Mouse (Mus musculus) thymus, postnatal 0 days (tissue): ENCODE data around the gene Hnrnph1. TPM values are rescaled to one million over a fixed set of nuclear protein-coding genes. Genes with fewer than 3 reads are reported as not detected.

Source experiments
- DNase-seq: peaks from one replicate; pipeline ENCODE4 v3.0.0-alpha.2; 2015; ENCODE audit warnings: low spot score
- microRNA counts: library from miRNA; unstranded; fragments of <30 nt; microRNA quantifications from one replicate; lab custom pipeline; 2015
- microRNA-seq: library from miRNA; unstranded; fragments of <30 nt; microRNA quantifications from one replicate; pipeline ENCODE4, GENCODE M21; 2016; ENCODE audit warnings: borderline number of aligned reads
- polyA plus RNA-seq: library from polyadenylated mRNA; unstranded; fragments of >200 nt; fragmentation: Nextera tagmentation; extraction: Ambion mirVana; gene quantifications from 2 replicates; pipeline ENCODE4 v1.2.1, GENCODE M21; 2015

Gene Hnrnph1
- polyA plus RNA-seq, 1 experiment from 2014 or later, result 356 TPM

DNA sequence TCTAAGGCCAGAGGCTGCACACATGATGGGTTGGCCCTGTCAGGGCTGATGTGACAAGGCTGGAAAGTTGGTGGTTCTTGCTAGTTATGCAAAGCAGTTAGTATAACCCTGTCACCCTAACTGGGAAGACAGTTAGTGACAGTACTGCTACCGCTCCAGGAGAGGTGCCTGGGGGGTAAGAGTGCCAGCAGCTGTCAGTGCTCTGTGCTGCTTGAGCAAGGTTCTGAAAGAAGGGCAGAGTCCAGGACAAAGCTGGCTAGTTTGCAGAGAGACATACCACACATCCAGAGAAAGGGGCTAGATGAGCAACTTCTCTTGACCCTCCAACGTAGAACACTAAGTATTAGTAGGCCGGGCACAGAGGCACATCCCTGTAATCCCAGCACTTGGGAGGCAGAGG lies 25.7 kb downstream of the Hnrnph1 start:
- no peak for DNase-seq

DNA sequence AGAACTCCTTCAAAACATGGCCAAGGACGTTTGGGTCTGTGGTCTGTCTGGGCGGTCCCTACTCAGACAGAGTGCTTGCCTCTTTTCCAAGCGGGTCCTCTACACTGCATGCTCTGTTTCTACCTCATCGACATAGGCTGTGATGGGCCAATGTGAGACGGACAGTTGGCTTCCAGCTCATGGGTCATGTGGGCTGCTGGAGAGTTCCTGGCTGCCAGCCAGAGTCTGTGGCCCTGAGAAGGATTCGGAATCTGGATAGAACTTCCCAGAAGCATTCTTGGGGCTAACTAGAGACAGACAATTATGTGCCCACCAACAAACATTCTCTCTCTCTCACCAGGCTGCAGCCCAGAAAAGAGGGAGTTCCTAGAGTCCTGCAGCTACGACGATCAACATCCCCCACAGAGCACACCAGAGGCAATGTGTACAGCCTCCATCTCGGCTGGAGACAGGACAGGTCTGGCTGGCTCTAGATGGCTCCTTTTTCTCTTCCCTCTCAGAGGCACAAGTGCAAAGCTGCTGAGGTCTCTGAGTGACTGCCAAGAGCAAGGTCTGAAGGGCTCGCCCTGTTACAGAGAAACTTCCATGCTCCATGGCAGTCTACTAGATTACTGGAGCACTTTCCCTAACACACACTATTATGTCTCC lies 26.7 kb downstream of the Hnrnph1 start:
- DNase-seq, result no peak

DNA sequence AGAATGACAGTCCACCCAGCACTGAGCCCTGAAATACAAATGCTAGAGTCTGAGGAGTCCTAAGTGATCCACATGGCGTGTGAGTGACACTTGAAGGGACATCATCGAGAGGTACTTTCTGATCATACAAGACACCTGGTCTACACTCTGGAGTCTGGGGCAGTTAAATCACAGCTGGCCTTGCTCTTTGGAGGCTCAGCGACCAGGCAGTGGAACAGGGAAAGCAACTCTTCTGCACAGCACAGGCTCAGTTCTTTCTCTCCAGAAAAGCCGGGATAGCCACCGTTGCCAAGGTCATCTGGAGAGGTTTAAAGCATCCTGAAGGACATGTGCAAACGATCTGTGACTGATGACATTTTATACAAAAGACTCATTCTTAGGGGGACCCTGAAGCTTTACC lies 30.4 kb downstream of the Hnrnph1 start:
- DNase-seq, result no peak

DNA sequence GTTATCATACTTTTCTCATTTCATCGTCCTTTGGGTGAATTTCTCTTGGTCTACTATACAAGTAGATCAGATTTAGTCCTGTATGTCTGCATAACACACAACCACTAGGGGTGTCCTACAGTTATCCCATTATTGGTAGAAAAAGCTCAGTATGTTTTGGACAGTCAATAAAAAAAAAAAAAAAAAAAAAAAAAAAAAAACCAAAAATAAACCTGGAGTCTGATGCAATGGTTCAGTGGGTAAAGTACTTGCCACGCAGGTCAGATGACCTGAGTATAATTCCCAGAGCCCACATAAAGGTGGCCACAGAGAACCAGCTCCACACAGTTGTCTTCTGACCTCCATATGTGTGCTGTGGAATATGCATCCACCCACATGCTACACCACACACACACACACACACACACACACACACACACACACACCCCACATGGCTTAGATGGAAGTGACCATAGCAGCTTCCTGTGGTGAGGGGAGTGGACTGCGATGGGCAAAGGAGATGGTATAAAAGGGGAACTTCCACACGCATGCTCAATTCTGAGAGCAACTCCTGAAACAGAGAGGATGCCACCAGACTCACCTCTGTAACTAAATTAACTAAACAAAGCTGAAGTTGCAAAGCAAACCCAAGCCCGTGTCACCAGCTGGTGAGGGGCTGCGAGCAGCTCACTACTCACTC lies 38.9 kb downstream of the Hnrnph1 start:
- DNase-seq, result no peak

DNA sequence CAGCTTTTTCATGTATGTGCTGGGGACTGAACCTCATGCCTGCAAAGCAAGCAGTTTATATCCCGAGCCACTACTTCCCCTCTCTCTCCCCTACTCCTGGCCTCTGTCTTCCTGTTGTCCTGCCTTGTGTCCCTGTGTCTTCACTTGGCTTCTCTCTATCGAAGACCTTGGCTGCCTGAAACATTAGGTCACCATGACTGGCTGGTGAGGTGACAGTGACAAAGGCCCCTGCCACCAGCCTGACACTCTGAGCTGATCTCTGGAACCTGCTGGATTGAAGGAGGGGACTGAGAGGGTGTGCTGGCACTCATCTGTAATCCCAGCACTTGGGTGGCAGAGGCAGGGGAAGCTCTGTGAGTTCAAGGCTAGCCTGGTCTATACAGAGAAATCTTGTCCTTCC lies 41.1 kb downstream of the Hnrnph1 start:
- no peak for DNase-seq

DNA sequence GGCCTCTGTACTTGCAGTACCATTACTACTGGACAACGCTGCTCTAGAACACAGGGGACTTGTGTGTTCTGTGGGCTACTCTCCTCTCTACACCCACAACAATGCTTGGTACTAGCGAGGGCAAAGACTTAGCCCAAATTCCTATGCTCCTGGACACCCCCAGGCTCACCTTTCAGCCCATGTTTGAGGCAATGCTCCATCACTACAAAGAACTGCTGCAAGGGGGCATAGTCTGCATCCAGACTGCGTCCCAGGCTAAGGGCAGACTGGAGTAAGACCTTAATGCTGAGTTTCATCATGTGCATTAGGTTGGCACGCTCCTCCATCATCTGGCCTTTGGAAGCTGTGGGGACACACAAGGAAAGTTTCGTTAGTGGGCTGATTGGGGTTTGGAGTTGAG lies 44.7 kb downstream of the Hnrnph1 start:
- DNase-seq, result no peak

DNA sequence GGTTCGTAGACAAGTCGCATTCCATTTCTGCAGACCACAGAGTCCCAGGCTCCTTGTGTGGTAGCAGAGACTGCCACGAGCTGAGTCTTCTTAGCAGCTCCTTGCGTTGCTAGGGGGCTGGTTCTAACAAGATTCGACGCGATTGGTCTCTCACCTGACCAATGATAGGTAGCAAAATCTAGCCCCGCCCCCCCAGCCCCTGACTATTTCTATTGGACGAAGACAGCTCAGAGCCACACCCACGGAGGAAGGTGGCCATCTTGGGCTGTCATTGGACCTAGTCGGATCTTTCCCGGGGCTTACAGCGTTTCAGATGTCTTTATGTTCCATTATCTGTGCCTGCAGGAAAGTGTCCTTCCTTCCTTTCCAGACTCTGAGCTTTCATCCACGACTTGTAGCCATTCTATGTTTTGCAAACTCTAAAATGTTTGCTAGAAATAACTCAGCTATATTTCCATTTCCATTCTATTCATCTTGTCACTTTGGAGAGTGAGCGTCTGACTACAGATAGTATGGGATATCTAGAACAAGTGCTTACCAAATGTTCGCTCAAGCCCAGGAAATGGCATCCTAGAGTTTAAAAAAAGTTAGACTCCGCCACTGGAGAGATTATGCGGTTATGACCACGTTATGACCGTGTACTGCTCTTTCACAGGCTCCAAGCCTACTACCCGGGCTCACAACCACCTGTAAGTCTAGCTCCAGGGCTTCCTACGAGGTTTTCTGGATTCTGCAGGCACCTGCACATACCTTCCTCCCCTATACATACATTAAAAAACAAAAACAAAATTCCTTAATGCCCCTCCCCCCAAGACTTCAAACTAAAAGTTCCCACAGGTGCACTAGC lies 45.4 kb downstream of the Hnrnph1 start:
- DNase-seq, result peak; percentile 88

DNA sequence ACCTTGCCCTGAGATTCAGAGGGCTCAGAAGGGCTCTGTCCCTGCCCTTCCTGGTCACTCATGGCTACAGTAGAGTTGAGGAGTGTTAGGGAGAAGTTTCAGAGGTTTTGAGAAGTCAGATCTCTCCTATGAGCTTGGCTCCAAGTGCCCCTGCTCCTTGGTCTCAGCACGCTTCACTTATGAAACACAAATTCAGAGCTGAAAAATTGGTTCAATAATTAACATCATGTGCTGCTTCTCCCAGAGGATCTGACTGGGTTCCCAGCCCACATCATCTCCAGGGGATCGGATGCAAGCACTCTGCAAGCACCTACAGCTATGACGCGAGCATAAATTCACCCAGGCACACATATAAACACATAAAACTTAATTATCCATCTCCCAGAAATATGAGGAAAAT lies 49.3 kb downstream of the Hnrnph1 start:
- no peak for DNase-seq

DNA sequence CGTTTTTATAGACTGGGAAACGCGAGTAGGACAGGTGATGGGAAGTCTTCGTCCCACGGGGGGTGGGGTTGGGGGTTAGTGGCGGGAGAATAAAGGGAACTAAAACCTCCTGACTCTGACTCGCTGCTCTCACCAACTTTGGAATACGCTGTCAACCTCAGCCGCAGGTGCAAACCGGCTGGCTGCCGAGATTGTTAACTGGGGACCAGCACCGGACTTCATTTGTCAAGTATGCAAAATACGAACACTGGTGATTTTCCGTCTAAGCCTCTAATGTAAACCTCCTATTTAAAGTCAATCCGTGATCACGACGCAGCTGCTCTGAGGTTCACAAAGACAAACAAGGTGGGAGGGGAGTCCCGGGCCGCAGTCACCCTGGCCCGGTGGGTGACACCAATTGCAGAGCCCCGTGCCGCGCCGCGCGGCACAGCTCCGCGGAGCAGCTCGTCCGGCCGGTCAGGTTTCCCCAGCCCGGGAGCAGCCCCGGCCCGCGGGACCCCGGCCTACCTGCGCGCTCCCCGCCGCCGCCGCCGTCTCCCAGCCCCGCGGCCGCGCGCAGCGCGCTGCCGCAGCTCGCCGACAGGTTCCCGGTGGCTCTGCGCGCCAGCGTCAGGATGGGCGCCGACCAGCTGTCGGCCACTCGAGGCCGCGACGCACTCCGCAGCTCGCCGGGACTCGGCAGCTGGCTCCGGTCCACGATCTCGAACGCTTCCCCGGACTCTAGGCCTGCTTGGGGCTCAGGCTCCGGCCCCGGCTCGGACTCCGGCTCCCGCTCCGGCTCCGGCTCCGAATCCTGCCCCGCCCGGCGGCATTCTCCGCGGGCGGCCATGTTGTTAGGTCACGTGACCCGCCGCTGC lies 53.7 kb downstream of the Hnrnph1 start, which contains the start of gene Rufy1:
Rufy1 (minus strand) TSS at position 849 of the 857 bp plus-strand sequence.
- DNase-seq, result peak; percentile 84

DNA sequence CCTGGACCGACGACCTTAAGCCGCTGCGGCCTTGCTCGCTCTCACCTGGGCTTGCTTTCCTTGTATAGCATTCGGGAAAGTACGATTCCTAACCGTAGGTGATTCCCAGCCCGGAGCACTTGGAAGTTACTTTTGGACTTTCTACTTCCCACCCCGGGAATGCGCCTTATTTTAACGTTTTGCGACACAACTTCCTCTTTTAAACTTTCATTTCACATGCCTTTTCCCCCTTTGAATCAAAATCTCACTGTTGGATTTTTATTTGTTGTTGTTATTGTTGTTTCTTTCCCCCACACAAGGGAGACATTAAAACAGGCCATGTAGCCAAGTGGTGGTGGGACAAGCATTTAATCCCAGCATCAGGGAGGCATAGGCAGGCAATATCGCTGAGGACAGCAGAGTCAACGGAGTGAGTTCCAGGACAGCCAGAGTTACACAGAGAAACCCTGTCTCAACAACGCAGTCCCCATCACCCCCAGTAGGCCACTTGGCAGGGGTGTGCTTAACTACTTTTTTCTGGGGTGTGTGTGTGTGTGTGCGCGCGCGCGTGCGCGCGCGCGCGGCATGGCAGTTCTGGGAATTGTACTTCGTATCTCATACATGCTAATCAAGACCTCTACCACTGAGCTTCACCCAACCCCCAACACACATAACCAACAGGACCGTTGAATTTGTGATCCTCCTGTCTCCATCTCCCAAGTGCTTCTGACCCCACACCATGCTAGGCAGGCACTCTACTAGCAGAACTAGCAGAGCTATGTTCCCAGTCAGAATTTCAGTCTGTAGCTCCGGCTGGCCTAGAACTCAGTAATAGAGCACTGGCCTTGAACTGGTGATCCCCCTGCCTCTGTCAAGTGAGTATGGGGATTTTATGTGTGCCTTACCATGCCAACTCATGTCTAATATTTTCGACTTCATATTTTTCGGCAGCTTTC lies 54.6 kb downstream of the Hnrnph1 start:
- peak; percentile 47 for DNase-seq

DNA sequence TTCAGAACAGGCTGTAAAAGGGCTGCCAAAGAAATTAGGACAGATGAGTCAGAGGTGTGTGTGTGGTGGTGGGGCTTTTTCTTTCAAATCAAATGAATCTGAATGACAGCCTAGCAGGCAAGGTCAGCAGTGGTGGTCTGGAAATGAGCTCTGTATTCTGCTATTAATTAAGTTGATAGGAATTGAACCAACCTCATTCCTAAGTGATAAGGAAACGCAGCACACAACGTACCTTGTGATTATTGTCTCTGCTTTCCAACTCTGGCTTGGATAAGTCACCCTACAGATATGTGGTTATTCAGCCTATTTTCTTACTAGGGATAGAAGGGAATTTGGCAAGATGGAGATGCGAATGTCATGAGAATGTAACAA lies 55.3 kb downstream of the Hnrnph1 start:
- DNase-seq, result no peak

DNA sequence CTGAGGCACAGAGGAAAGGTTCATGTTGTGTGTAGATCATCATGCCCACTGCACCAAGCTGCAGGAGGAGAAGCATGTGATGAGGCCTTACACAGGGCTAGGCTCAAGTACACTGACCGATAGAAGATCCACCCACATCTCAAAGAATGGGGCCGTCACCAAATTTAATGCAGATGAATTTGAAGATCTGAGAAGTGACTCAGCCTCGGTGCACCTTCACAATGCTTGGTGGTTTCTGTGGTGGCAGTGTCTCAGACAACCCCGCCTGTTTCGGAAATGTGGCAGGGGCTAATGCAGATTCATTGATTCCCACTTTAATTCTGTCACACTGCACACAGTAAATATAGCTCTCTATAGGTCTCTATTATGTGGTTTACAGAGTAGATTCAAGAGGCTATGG lies 56.1 kb downstream of the Hnrnph1 start:
- no peak for DNase-seq

MicroRNAs encoded within 50 kb of the gene (microRNA counts, 519-probe panel; counts per million panel counts)
- microRNA mmu-miR-804 (lab: Ali Mortazavi, UCI), result 4,743 counts per million, percentile 82 among the panel's probes with 10 or more counts

Small RNA genes lying within 50 kb of the gene (microRNA-seq; reads per million reads assigned to microRNA genes)
- gene Mir804, result not detected

Other genes starting within 250 kb of the Hnrnph1 start
- 25.5 and 27.7 TPM in 2 replicates for gene Tbc1d9b, start 245.6 kb upstream of the Hnrnph1 start, polyA plus RNA-seq
- gene Mrnip, start 202.5 kb upstream of the Hnrnph1 start, polyA plus RNA-seq, result 13.1 and 15.3 TPM in 2 replicates
- gene Sqstm1, start 166.2 kb upstream of the Hnrnph1 start, polyA plus RNA-seq, result 233 and 246 TPM in 2 replicates
- 8.6 and 11.8 TPM in 2 replicates for gene Mgat4b, start 166.1 kb upstream of the Hnrnph1 start, polyA plus RNA-seq
- gene Ltc4s, start 138.4 kb upstream of the Hnrnph1 start, polyA plus RNA-seq, result 3.5 and 3.7 TPM in 2 replicates
- 4.7 and 5.3 TPM in 2 replicates for gene Maml1, start 84.7 kb upstream of the Hnrnph1 start, polyA plus RNA-seq
- gene Canx, start 51.3 kb upstream of the Hnrnph1 start, polyA plus RNA-seq, result 196 and 213 TPM in 2 replicates
- not detected in 2 replicates for gene Cby3, start 22.5 kb upstream of the Hnrnph1 start, polyA plus RNA-seq
- 13.0 and 13.6 TPM in 2 replicates for gene Rufy1, start 54.1 kb downstream of the Hnrnph1 start, polyA plus RNA-seq
- gene Adamts2, start 225.1 kb downstream of the Hnrnph1 start, polyA plus RNA-seq, result 3.2 and 3.3 TPM in 2 replicates